8 mouse cellular contexts compared by ENCODE assay signal in genomic region chr6:17169971-17170781, GRCm38 (mm10).
DNase-seq lines count a peak whose midpoint lies in the region; ATAC-seq and TF ChIP-seq lines count a peak whose summit lies in the region.

No protein-coding gene starts in this region.

- WGBS in forebrain, embryonic 13.5 days: 28% methylated on average over 18 of the region's 18 CpGs
- 22% methylated on average over 18 of the region's 18 CpGs for WGBS in heart, postnatal 0 days
- 39% methylated on average over 18 of the region's 18 CpGs for WGBS in midbrain, embryonic 13.5 days
- 57% methylated on average over 18 of the region's 18 CpGs for WGBS in small intestine, adult 2 months

- no peak overlapping the region for H3K4me3 ChIP-seq in forebrain, embryonic 13.5 days
- H3K4me3 ChIP-seq in heart, postnatal 0 days (ENCODE audit: low read depth, low read length): peak overlapping the region; percentile 4
- H3K4me3 ChIP-seq in midbrain, embryonic 13.5 days (replicated peaks): no peak overlapping the region
- H3K4me3 ChIP-seq in small intestine, adult 2 months (ENCODE audit: low read depth, low read length): no peak overlapping the region

- peaks cover 27% of the 10 kb centered on the region for H3K4me1 ChIP-seq in forebrain, embryonic 13.5 days
- H3K4me1 ChIP-seq in heart, postnatal 0 days (ENCODE audit: control insufficient read depth, insufficient read depth): peaks cover 38% of the 10 kb centered on the region
- peaks cover 29% of the 10 kb centered on the region for H3K4me1 ChIP-seq in midbrain, embryonic 13.5 days (replicated peaks)
- H3K4me1 ChIP-seq in small intestine, adult 2 months (ENCODE audit: control insufficient read depth, insufficient read depth, insufficient read length, low read length): no peaks in the 10 kb centered on the region

- no peaks in the 10 kb centered on the region for H3K27me3 ChIP-seq in forebrain, embryonic 13.5 days
- H3K27me3 ChIP-seq in heart, postnatal 0 days (ENCODE audit: control insufficient read depth, insufficient read depth, low read length): no peaks in the 10 kb centered on the region
- H3K27me3 ChIP-seq in midbrain, embryonic 13.5 days: no peaks in the 10 kb centered on the region
- no peaks in the 10 kb centered on the region for H3K27me3 ChIP-seq in small intestine, adult 2 months (ENCODE audit: control insufficient read depth, insufficient read depth, low read length)

- peak; percentile 77 for ATAC-seq in forebrain, embryonic 13.5 days
- peak; percentile 85 for ATAC-seq in heart, postnatal 0 days (ENCODE audit: insufficient read depth, low read depth)
- peak; percentile 68 for ATAC-seq in midbrain, embryonic 13.5 days

- no peak for TF ChIP-seq POLR2A in small intestine, adult 2 months (IDR thresholded peaks at IDR 0.05; ENCODE audit: low read depth, low read length)

- no peaks in the 10 kb centered on the region for H3K36me3 ChIP-seq in forebrain, embryonic 13.5 days (ENCODE audit: poor library complexity, severe bottlenecking)
- no peaks in the 10 kb centered on the region for H3K36me3 ChIP-seq in heart, postnatal 0 days (replicated peaks; ENCODE audit: control insufficient read depth, insufficient read depth, low read length)
- no peaks in the 10 kb centered on the region for H3K36me3 ChIP-seq in midbrain, embryonic 13.5 days
- no peaks in the 10 kb centered on the region for H3K36me3 ChIP-seq in small intestine, adult 2 months (ENCODE audit: control insufficient read depth, insufficient read depth, low read length)

- DNase-seq in kidney, adult 18-20 months: peak; percentile 27
- DNase-seq in kidney, adult 11 months: no peak
- peak; percentile 88 for DNase-seq in heart, postnatal 0 days (ENCODE audit: low spot score)
- DNase-seq in kidney, postnatal 4 days: peak; percentile 14 to 43
- DNase-seq in c-Kit-positive CD71-positive TER-119-positive erythroid progenitor cells, embryonic 14.5 days (ENCODE audit: low spot score): no peak

- TF ChIP-seq EP300 in heart, postnatal 0 days (IDR thresholded peaks at IDR 0.05; ENCODE audit: low read depth): no peak; the same call in 1 of the 2 replicates

- TF ChIP-seq CTCF in heart, postnatal 0 days (IDR thresholded peaks at IDR 0.05; ENCODE audit: low read depth): no peak
- TF ChIP-seq CTCF in small intestine, adult 2 months (IDR thresholded peaks at IDR 0.05; ENCODE audit: extremely low read depth, insufficient read length, insufficient replicate concordance, low read depth, low read length): no peak

- H3K27ac ChIP-seq in forebrain, embryonic 13.5 days: peak overlapping the region; percentile 10; the same call in 1 of the 2 replicates
- peak overlapping the region; percentile 83 for H3K27ac ChIP-seq in heart, postnatal 0 days (ENCODE audit: low read depth)
- H3K27ac ChIP-seq in midbrain, embryonic 13.5 days: peak overlapping the region; percentile 81
- peak overlapping the region; percentile 59 for H3K27ac ChIP-seq in small intestine, adult 2 months (ENCODE audit: insufficient read depth, low read depth, low read length)

- H3K4me2 ChIP-seq in forebrain, embryonic 13.5 days: peak overlapping the region; percentile 46
- H3K4me2 ChIP-seq in heart, postnatal 0 days (ENCODE audit: low read depth, low read length): peak overlapping the region; percentile 45
- H3K4me2 ChIP-seq in midbrain, embryonic 13.5 days (replicated peaks): peak overlapping the region; percentile 43

- no peaks in the 10 kb centered on the region for H3K9me3 ChIP-seq in forebrain, embryonic 13.5 days (replicated peaks)
- H3K9me3 ChIP-seq in heart, postnatal 0 days (replicated peaks; ENCODE audit: control insufficient read depth, low read length): no peaks in the 10 kb centered on the region
- H3K9me3 ChIP-seq in midbrain, embryonic 13.5 days: no peaks in the 10 kb centered on the region

- no peak overlapping the region for H3K9ac ChIP-seq in forebrain, embryonic 13.5 days
- no peak overlapping the region for H3K9ac ChIP-seq in heart, postnatal 0 days (replicated peaks; ENCODE audit: low read depth, low read length)
- no peak overlapping the region for H3K9ac ChIP-seq in midbrain, embryonic 13.5 days (replicated peaks)

Comparison
In these comparisons a context has a peak if more than half of its experiments do, and no peak if none do; other contexts are left out.
1. DNase-seq: peak in kidney, adult 18-20 months (single experiment), heart, postnatal 0 days (single experiment) and kidney, postnatal 4 days (2 of 2); none in kidney, adult 11 months (single experiment) and c-Kit-positive CD71-positive TER-119-positive erythroid progenitor cells, embryonic 14.5 days (single experiment).
2. H3K27ac ChIP-seq: peak in every context shown above with its lines; median percentile 83 in heart, postnatal 0 days; 81 in midbrain, embryonic 13.5 days; 59 in small intestine, adult 2 months; 10 in forebrain, embryonic 13.5 days.
3. Peak in every context shown above with its lines, with median percentiles within 50 percentile points of each other: ATAC-seq and H3K4me2 ChIP-seq.